Mouse (Mus musculus) myocyte (in vitro differentiated cells): ENCODE results near the gene Wscd1. TPM values are rescaled to one million over a fixed set of nuclear protein-coding genes. Genes with fewer than 3 reads are reported as not detected.

Experiments
- H3K27me3 ChIP-seq: one replicate; pipeline ENCODE4 v1.6.1; 2011; ENCODE audit not compliant: control insufficient read depth, insufficient read depth, insufficient read length
- H3K36me3 ChIP-seq: one replicate; pipeline ENCODE4 v1.6.1; 2011; ENCODE audit not compliant: control insufficient read depth, insufficient read depth
- H3K4me2 ChIP-seq: one replicate; pipeline ENCODE4 v1.6.1; 2011; ENCODE audit warnings: low read depth, control low read depth
- H3K4me3 ChIP-seq: one replicate; pipeline ENCODE4 v1.5.1; 2011; ENCODE audit warnings: mild to moderate bottlenecking, control low read depth, moderate library complexity
- H3K79me2 ChIP-seq: one replicate; pipeline ENCODE4 v1.6.1; 2011; ENCODE audit not compliant: control insufficient read depth, insufficient read depth
- H3ac ChIP-seq: one replicate; pipeline ENCODE4 v1.6.1; 2011; ENCODE audit not compliant: control insufficient read depth, insufficient read length
- CEBPB ChIP-seq: IDR thresholded peaks from 2 replicates; pipeline ENCODE4 v1.6.1; 2011; ENCODE audit warnings: mild to moderate bottlenecking, moderate library complexity; ENCODE audit not compliant: poor library complexity, insufficient read depth, severe bottlenecking
- E2F4 ChIP-seq: IDR thresholded peaks from one replicate; pipeline ENCODE4 v1.6.1; 2011; ENCODE audit warnings: mild to moderate bottlenecking, control low read depth, moderate library complexity; ENCODE audit not compliant: insufficient read depth
- MAX ChIP-seq: IDR thresholded peaks from one replicate; pipeline ENCODE4 v1.6.1; 2011; ENCODE audit warnings: low read depth, mild to moderate bottlenecking, control low read depth
- MYOD1 ChIP-seq, 3 experiments: IDR thresholded peaks; one replicate each; pipeline ENCODE4 v1.6.1; 2011; ENCODE audit warnings: control low read depth in 2 of 3, low read depth in 2 of 3, mild to moderate bottlenecking in 2 of 3, moderate library complexity in 1 of 3; ENCODE audit not compliant: insufficient read length in 2 of 3, control insufficient read depth in 1 of 3
- MYOG ChIP-seq, 3 experiments: IDR thresholded peaks; one replicate each; pipeline ENCODE4 v1.6.1; 2011; ENCODE audit warnings: control low read depth in 2 of 3, low read depth in 2 of 3, mild to moderate bottlenecking in 2 of 3; ENCODE audit not compliant: insufficient read length in 2 of 3, control insufficient read depth in 1 of 3, insufficient read depth in 1 of 3
- POLR2A ChIP-seq: IDR thresholded peaks from one replicate; pipeline ENCODE4 v1.6.1; 2011; ENCODE audit warnings: low read depth, mild to moderate bottlenecking, control low read depth, moderate library complexity; ENCODE audit not compliant: insufficient read length
- POLR2AphosphoS2 ChIP-seq: IDR thresholded peaks from one replicate; pipeline ENCODE4 v1.6.1; 2011; ENCODE audit warnings: low read depth, control low read depth; ENCODE audit not compliant: insufficient read length
- REST ChIP-seq: IDR thresholded peaks from one replicate; pipeline ENCODE4 v1.6.1; 2011; ENCODE audit warnings: mild to moderate bottlenecking, control low read depth, moderate library complexity; ENCODE audit not compliant: insufficient read depth, insufficient read length
- SRF ChIP-seq: IDR thresholded peaks from one replicate; pipeline ENCODE4 v1.6.1; 2011; ENCODE audit warnings: low read depth; ENCODE audit not compliant: control insufficient read depth, insufficient read length
- TCF12 ChIP-seq: IDR thresholded peaks from one replicate; pipeline ENCODE4 v1.6.1; 2011; ENCODE audit warnings: mild to moderate bottlenecking, control low read depth; ENCODE audit not compliant: poor library complexity, insufficient read depth, severe bottlenecking
- TCF3 ChIP-seq: IDR thresholded peaks from one replicate; pipeline ENCODE4 v1.6.1; 2011; ENCODE audit warnings: low read depth, control low read depth; ENCODE audit not compliant: insufficient read length
- USF1 ChIP-seq: IDR thresholded peaks from one replicate; pipeline ENCODE4 v1.6.1; 2011; ENCODE audit warnings: low read depth, mild to moderate bottlenecking, control low read depth, moderate library complexity
- polyA plus RNA-seq: library from polyadenylated mRNA; unstranded; fragments of >200 nt; fragmentation: generic; extraction: Trizol; gene quantifications from one replicate; pipeline ENCODE4 v1.2.1, GENCODE M21; 2012; ENCODE audit warnings: missing spikeins

Gene Wscd1
- polyA plus RNA-seq, 1 experiment = 0.01 TPM

DNA sequence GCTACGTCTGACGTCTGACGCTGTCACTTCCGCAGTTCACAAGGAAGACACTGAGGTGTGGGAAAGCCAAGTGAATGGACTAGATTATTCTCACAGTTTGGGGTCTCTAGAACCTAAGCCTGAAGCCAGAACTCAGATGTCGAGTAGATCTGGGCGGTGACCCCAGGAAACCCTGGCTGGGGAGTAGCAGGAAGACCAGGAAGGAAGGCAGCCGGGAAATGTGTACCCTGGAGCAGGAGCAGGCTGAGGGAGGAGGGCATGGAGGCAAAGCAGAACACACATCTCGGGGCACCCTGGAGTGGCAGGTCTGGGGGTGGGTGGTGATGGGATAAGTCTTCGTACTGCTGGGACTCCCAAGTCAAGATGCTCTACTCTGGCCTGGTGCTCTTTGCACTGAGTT is 11.3 kb downstream of the Wscd1 start:
- Histone ChIP-seq H3ac (no peak overlapping the region), H3K79me2 (no peaks in the 10 kb centered on the region), H3K27me3 (no peaks in the 10 kb centered on the region), H3K4me3 (no peak overlapping the region), H3K36me3 (no peaks in the 10 kb centered on the region), H3K4me2 (no peak overlapping the region)
- TF ChIP-seq POLR2AphosphoS2 = no peak
- TF ChIP-seq POLR2A = no peak

DNA sequence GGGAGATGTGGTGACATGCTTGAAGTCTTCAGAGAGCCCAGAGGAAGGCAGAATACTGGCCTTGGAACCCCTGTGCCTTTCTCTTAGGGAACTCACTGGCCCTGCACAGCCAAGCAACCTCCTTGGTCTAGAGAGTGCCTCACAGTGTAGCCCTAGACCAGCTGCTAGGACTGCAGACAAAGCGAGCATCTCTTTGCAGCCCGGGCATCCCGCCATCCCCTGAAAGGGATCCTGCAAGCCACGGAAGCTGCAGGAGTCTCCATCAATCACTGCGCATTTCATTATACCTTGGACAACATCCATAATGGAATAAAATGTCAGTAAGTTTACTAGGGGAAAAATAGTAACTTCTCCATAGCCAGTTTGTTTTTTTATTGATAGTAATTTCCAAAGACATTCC is 13.4 kb downstream of the Wscd1 start:
- Histone ChIP-seq H3K79me2 (no peaks in the 10 kb centered on the region), H3K36me3 (no peaks in the 10 kb centered on the region), H3K4me2 (no peak overlapping the region), H3ac (no peak overlapping the region), H3K4me3 (no peak overlapping the region), H3K27me3 (no peaks in the 10 kb centered on the region)
- TF ChIP-seq REST (no peak), POLR2AphosphoS2 (no peak), MYOD1 (IDR thresholded peaks at IDR 0.05; ENCODE audit: control insufficient read depth in 1 of 3, insufficient read length in 2 of 3, low read depth in 2 of 3) (peak in 1 of 3 experiments; percentile 31), MAX (no peak), SRF (no peak)

DNA sequence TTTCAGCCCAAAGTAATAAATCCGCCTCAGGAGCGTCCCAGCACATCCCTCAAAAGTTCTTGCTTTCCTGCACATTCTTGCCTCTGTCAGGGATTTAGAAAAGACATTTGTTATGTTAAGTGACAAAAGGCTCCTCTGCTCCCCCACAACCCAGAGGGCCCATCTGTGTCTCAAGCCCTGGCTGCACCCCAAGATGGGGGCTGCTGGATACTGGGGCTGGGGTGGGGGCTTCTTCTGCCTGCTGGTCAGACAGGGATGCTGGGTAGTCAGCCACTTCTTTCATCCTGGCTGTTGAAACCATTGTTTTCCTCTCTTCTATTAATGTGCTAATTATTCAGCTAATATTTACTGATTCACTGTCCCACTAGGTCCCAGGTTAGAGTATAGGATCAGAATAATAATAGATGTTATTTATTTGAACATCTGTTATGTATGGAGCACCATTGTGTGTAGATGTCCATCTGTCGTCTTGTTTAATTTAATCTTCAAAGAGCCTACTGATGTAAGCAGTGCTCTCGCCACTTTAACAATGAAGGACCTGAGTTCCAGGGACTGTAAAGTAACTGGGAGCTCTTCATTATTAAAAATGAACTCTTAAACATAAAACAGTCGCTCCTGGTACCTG is 14.0 kb downstream of the Wscd1 start:
- no peaks in the 10 kb centered on the region for H3K27me3 ChIP-seq
- no peak overlapping the region for H3K4me3 ChIP-seq
- no peak overlapping the region for H3ac ChIP-seq
- H3K36me3 ChIP-seq = no peaks in the 10 kb centered on the region
- no peak for TF ChIP-seq MAX
- TF ChIP-seq SRF = no peak
- TF ChIP-seq POLR2AphosphoS2 = no peak
- no peak for TF ChIP-seq CEBPB
- no peak for TF ChIP-seq E2F4
- no peak overlapping the region for H3K4me2 ChIP-seq
- no peaks in the 10 kb centered on the region for H3K79me2 ChIP-seq

DNA sequence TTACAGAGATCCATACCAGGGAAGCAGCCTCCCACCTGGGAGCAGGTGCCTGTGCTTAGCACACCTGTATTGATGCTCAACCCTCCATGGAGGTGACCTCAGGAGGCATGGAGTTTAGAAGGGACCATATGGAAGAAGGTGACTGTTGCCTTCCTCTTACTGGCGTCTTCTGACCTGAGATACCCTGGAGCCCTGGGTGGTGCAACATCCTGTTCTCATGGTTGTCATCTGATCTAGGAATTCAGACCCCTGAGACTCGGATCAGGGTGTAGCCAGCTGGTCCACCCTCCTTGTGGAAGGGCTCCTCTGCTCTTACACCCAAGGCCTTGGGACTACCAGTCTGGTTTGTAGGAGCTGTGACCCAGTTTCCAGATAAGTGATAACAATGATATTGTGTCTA is 15.0 kb downstream of the Wscd1 start:
- no peaks in the 10 kb centered on the region for H3K27me3 ChIP-seq
- no peak overlapping the region for H3K4me2 ChIP-seq
- H3K4me3 ChIP-seq = no peak overlapping the region
- H3ac ChIP-seq = no peak overlapping the region
- no peaks in the 10 kb centered on the region for H3K36me3 ChIP-seq
- no peak for TF ChIP-seq CEBPB
- no peak for TF ChIP-seq MYOG (IDR thresholded peaks at IDR 0.05; ENCODE audit: control insufficient read depth in 1 of 3, insufficient read depth in 1 of 3, insufficient read length in 2 of 3, low read depth in 2 of 3)
- no peak for TF ChIP-seq USF1
- no peak for TF ChIP-seq POLR2A
- TF ChIP-seq REST = no peak
- no peak for TF ChIP-seq E2F4
- no peak for TF ChIP-seq TCF3
- TF ChIP-seq SRF = no peak
- no peak for TF ChIP-seq MAX
- TF ChIP-seq TCF12 = no peak
- TF ChIP-seq POLR2AphosphoS2 = no peak
- no peak for TF ChIP-seq MYOD1 (IDR thresholded peaks at IDR 0.05; ENCODE audit: control insufficient read depth in 1 of 3, insufficient read length in 2 of 3, low read depth in 2 of 3)
- no peaks in the 10 kb centered on the region for H3K79me2 ChIP-seq

DNA sequence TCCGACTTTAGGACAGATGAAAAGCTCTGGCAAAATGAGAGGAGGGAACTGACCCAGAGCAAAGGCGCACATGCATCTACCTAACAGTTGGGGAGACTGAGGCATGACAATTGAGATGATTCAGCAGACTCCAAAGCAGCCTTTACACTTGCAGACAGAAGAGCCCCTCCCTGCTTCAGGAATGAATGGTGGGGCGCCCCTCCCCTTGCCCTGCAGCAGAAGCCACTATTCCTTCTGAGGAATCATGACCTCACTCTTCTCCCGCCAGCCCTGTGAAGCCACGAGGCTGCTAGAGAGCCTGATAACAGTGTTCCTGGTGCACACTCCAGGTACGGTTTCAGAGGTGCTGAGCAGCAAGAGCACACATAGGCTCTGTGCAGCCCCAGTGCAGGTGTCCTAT is 15.6 kb downstream of the Wscd1 start:
- Histone ChIP-seq H3K27me3 (no peaks in the 10 kb centered on the region), H3K79me2 (no peaks in the 10 kb centered on the region)
- TF ChIP-seq TCF12 (no peak), MAX (no peak), POLR2A (no peak), REST (no peak), MYOG (IDR thresholded peaks at IDR 0.05; ENCODE audit: control insufficient read depth in 1 of 3, insufficient read depth in 1 of 3, insufficient read length in 2 of 3, low read depth in 2 of 3) (no peak)

DNA sequence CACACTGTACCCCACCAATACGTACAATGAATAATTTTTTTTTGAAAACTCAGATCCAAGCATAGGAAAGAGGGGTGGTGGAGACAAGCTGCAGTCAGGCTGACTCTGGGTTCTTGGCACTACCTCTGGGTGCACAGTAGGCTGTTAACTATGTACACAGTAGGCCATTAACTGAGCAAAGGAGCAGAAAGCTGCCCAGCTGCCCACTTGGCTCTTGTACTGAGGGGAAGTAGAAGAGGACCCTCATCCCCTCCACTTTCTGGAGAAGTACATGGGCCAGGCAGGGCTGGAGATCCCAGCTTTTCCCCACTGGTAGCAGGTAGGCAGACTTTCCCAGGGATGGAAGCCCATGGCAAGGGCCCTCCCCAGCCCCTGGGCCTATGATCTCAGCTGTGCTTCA is 16.7 kb downstream of the Wscd1 start:
- no peak overlapping the region for H3K4me2 ChIP-seq
- H3K79me2 ChIP-seq = no peaks in the 10 kb centered on the region
- no peaks in the 10 kb centered on the region for H3K27me3 ChIP-seq
- no peaks in the 10 kb centered on the region for H3K36me3 ChIP-seq
- no peak overlapping the region for H3ac ChIP-seq
- TF ChIP-seq POLR2A = no peak
- TF ChIP-seq MYOG (IDR thresholded peaks at IDR 0.05; ENCODE audit: control insufficient read depth in 1 of 3, insufficient read depth in 1 of 3, insufficient read length in 2 of 3, low read depth in 2 of 3) = no peak
- TF ChIP-seq TCF12 = no peak
- no peak for TF ChIP-seq MAX
- no peak for TF ChIP-seq MYOD1 (IDR thresholded peaks at IDR 0.05; ENCODE audit: control insufficient read depth in 1 of 3, insufficient read length in 2 of 3, low read depth in 2 of 3)
- TF ChIP-seq USF1 = no peak
- TF ChIP-seq E2F4 = no peak
- H3K4me3 ChIP-seq = no peak overlapping the region

More for the DNA sequence above, 15.6 kb downstream of the Wscd1 start:
- Histone ChIP-seq H3K4me2 (no peak overlapping the region), H3K36me3 (no peaks in the 10 kb centered on the region), H3ac (no peak overlapping the region), H3K4me3 (no peak overlapping the region)
